Mouse (Mus musculus): ENCODE measurements around the gene Nrip1. TPM values are rescaled to one million over a fixed set of nuclear protein-coding genes. Genes with fewer than 3 reads are reported as not detected.
A peak's percentile ranks its signal among the peaks of the same experiment; 100 is the strongest.

Gene Nrip1
- polyA plus RNA-seq, 1 experiment from 2014 or later = 31.2 TPM

- H3K36me3 ChIP-seq (ENCODE audit: control insufficient read depth, insufficient read depth, low read length) = no peaks in the 10 kb centered on the region
- H3K27me3 ChIP-seq (replicated peaks; ENCODE audit: control insufficient read depth, insufficient read depth, low read length) = no peaks in the 10 kb centered on the region
- H3K4me1 ChIP-seq (ENCODE audit: control insufficient read depth, insufficient read depth, low read length) = peaks cover 3% of the 10 kb centered on the region; the same call in 1 of the 2 replicates
- no peak for ATAC-seq
- WGBS = 89% methylated on average over 3 of the region's 3 CpGs
- no peak overlapping the region for H3K27ac ChIP-seq (ENCODE audit: low read length)
- H3K4me3 ChIP-seq (ENCODE audit: low read length) = no peak overlapping the region
- H3K4me2 ChIP-seq (ENCODE audit: low read depth, low read length) = no peak overlapping the region
- H3K9me3 ChIP-seq (ENCODE audit: control insufficient read depth, low read length) = no peaks in the 10 kb centered on the region
- no peak overlapping the region for H3K9ac ChIP-seq (ENCODE audit: low read depth, low read length)
These were observed 58.0 kb downstream of the Nrip1 start for GRCm38 (mm10) chr16:76315642-76316041.

- Histone ChIP-seq H3K27ac (ENCODE audit: low read length) (no peak overlapping the region), H3K4me2 (ENCODE audit: low read depth, low read length) (no peak overlapping the region), H3K4me3 (ENCODE audit: low read length) (no peak overlapping the region), H3K36me3 (ENCODE audit: control insufficient read depth, insufficient read depth, low read length) (no peaks in the 10 kb centered on the region), H3K9me3 (ENCODE audit: control insufficient read depth, low read length) (no peaks in the 10 kb centered on the region), H3K9ac (ENCODE audit: low read depth, low read length) (no peak overlapping the region), H3K27me3 (replicated peaks; ENCODE audit: control insufficient read depth, insufficient read depth, low read length) (no peaks in the 10 kb centered on the region), H3K4me1 (ENCODE audit: control insufficient read depth, insufficient read depth, low read length) (peaks cover under 1% of the 10 kb centered on the region; the same call in 1 of the 2 replicates)
- 83% methylated on average over 12 of the region's 12 CpGs for WGBS
- peak; percentile 65; the same call in 1 of the 2 replicates for ATAC-seq
These were observed 59.3 kb downstream of the Nrip1 start for GRCm38 (mm10) chr16:76314013-76314950.

GRCm38 (mm10) chr16:76312887-76313420 is 60.7 kb downstream of the Nrip1 start:
- Histone ChIP-seq H3K27me3 (replicated peaks; ENCODE audit: control insufficient read depth, insufficient read depth, low read length) (no peaks in the 10 kb centered on the region), H3K4me2 (ENCODE audit: low read depth, low read length) (no peak overlapping the region), H3K4me3 (ENCODE audit: low read length) (no peak overlapping the region), H3K27ac (ENCODE audit: low read length) (no peak overlapping the region), H3K36me3 (ENCODE audit: control insufficient read depth, insufficient read depth, low read length) (no peaks in the 10 kb centered on the region), H3K4me1 (ENCODE audit: control insufficient read depth, insufficient read depth, low read length) (no peaks in the 10 kb centered on the region), H3K9ac (ENCODE audit: low read depth, low read length) (no peak overlapping the region), H3K9me3 (ENCODE audit: control insufficient read depth, low read length) (no peaks in the 10 kb centered on the region)
- 48% methylated on average over 1 of the region's 1 CpGs for WGBS
- ATAC-seq = no peak

GRCm38 (mm10) chr16:76310791-76311190 is 62.8 kb downstream of the Nrip1 start:
- WGBS = 85% methylated on average over 2 of the region's 2 CpGs
- no peak overlapping the region for H3K9ac ChIP-seq (ENCODE audit: low read depth, low read length)
- peak; percentile 34; the same call in 1 of the 2 replicates for ATAC-seq
- no peaks in the 10 kb centered on the region for H3K27me3 ChIP-seq (replicated peaks; ENCODE audit: control insufficient read depth, insufficient read depth, low read length)
- H3K36me3 ChIP-seq (ENCODE audit: control insufficient read depth, insufficient read depth, low read length) = no peaks in the 10 kb centered on the region
- H3K9me3 ChIP-seq (ENCODE audit: control insufficient read depth, low read length) = no peaks in the 10 kb centered on the region
- no peaks in the 10 kb centered on the region for H3K4me1 ChIP-seq (ENCODE audit: control insufficient read depth, insufficient read depth, low read length)
- no peak overlapping the region for H3K4me2 ChIP-seq (ENCODE audit: low read depth, low read length)
- H3K27ac ChIP-seq (ENCODE audit: low read length) = no peak overlapping the region
- H3K4me3 ChIP-seq (ENCODE audit: low read length) = no peak overlapping the region

- H3K27me3 ChIP-seq (replicated peaks; ENCODE audit: control insufficient read depth, insufficient read depth, low read length) = no peaks in the 10 kb centered on the region
- no peak overlapping the region for H3K4me3 ChIP-seq (ENCODE audit: low read length)
- H3K9me3 ChIP-seq (ENCODE audit: control insufficient read depth, low read length) = no peaks in the 10 kb centered on the region
- no peak for ATAC-seq
- H3K4me1 ChIP-seq (ENCODE audit: control insufficient read depth, insufficient read depth, low read length) = no peaks in the 10 kb centered on the region
- 81% methylated on average over 8 of the region's 8 CpGs for WGBS
- no peak overlapping the region for H3K4me2 ChIP-seq (ENCODE audit: low read depth, low read length)
- no peaks in the 10 kb centered on the region for H3K36me3 ChIP-seq (ENCODE audit: control insufficient read depth, insufficient read depth, low read length)
- H3K27ac ChIP-seq (ENCODE audit: low read length) = no peak overlapping the region
- H3K9ac ChIP-seq (ENCODE audit: low read depth, low read length) = no peak overlapping the region
These were observed 63.3 kb downstream of the Nrip1 start for GRCm38 (mm10) chr16:76310286-76310685.

GRCm38 (mm10) chr16:76309280-76309679 is 64.3 kb downstream of the Nrip1 start:
- H3K4me2 ChIP-seq (ENCODE audit: low read depth, low read length) = no peak overlapping the region
- H3K4me3 ChIP-seq (ENCODE audit: low read length) = no peak overlapping the region
- no peaks in the 10 kb centered on the region for H3K9me3 ChIP-seq (ENCODE audit: control insufficient read depth, low read length)
- no peak for ATAC-seq
- H3K36me3 ChIP-seq (ENCODE audit: control insufficient read depth, insufficient read depth, low read length) = no peaks in the 10 kb centered on the region
- no peaks in the 10 kb centered on the region for H3K27me3 ChIP-seq (replicated peaks; ENCODE audit: control insufficient read depth, insufficient read depth, low read length)
- WGBS = 84% methylated on average over 7 of the region's 7 CpGs
- no peak overlapping the region for H3K27ac ChIP-seq (ENCODE audit: low read length)
- no peaks in the 10 kb centered on the region for H3K4me1 ChIP-seq (ENCODE audit: control insufficient read depth, insufficient read depth, low read length)
- H3K9ac ChIP-seq (ENCODE audit: low read depth, low read length) = no peak overlapping the region

GRCm38 (mm10) chr16:76307039-76307438 is 66.6 kb downstream of the Nrip1 start:
- Histone ChIP-seq H3K9me3 (ENCODE audit: control insufficient read depth, low read length) (no peaks in the 10 kb centered on the region), H3K4me2 (ENCODE audit: low read depth, low read length) (no peak overlapping the region), H3K4me1 (ENCODE audit: control insufficient read depth, insufficient read depth, low read length) (no peaks in the 10 kb centered on the region), H3K27ac (ENCODE audit: low read length) (no peak overlapping the region), H3K36me3 (ENCODE audit: control insufficient read depth, insufficient read depth, low read length) (no peaks in the 10 kb centered on the region), H3K9ac (ENCODE audit: low read depth, low read length) (no peak overlapping the region), H3K4me3 (ENCODE audit: low read length) (no peak overlapping the region), H3K27me3 (replicated peaks; ENCODE audit: control insufficient read depth, insufficient read depth, low read length) (no peaks in the 10 kb centered on the region)
- WGBS = 42% methylated on average over 3 of the region's 3 CpGs
- no peak for ATAC-seq

GRCm38 (mm10) chr16:76306446-76306845 is 67.2 kb downstream of the Nrip1 start:
- Histone ChIP-seq H3K27me3 (replicated peaks; ENCODE audit: control insufficient read depth, insufficient read depth, low read length) (no peaks in the 10 kb centered on the region), H3K4me3 (ENCODE audit: low read length) (no peak overlapping the region), H3K9ac (ENCODE audit: low read depth, low read length) (no peak overlapping the region), H3K4me1 (ENCODE audit: control insufficient read depth, insufficient read depth, low read length) (peaks cover 3% of the 10 kb centered on the region; the same call in 1 of the 2 replicates), H3K9me3 (ENCODE audit: control insufficient read depth, low read length) (no peaks in the 10 kb centered on the region), H3K4me2 (ENCODE audit: low read depth, low read length) (no peak overlapping the region), H3K36me3 (ENCODE audit: control insufficient read depth, insufficient read depth, low read length) (no peaks in the 10 kb centered on the region), H3K27ac (ENCODE audit: low read length) (no peak overlapping the region)
- no peak for ATAC-seq
- 93% methylated on average over 4 of the region's 4 CpGs for WGBS

- 88% methylated on average over 6 of the region's 6 CpGs for WGBS
- no peaks in the 10 kb centered on the region for H3K27me3 ChIP-seq (replicated peaks; ENCODE audit: control insufficient read depth, insufficient read depth, low read length)
- no peaks in the 10 kb centered on the region for H3K36me3 ChIP-seq (ENCODE audit: control insufficient read depth, insufficient read depth, low read length)
- no peak overlapping the region for H3K9ac ChIP-seq (ENCODE audit: low read depth, low read length)
- H3K4me3 ChIP-seq (ENCODE audit: low read length) = no peak overlapping the region
- H3K27ac ChIP-seq (ENCODE audit: low read length) = no peak overlapping the region
- no peaks in the 10 kb centered on the region for H3K9me3 ChIP-seq (ENCODE audit: control insufficient read depth, low read length)
- no peak overlapping the region for H3K4me2 ChIP-seq (ENCODE audit: low read depth, low read length)
- H3K4me1 ChIP-seq (ENCODE audit: control insufficient read depth, insufficient read depth, low read length) = peaks cover 6% of the 10 kb centered on the region; the same call in 1 of the 2 replicates
- ATAC-seq = no peak
These were observed 70.2 kb downstream of the Nrip1 start for GRCm38 (mm10) chr16:76303436-76303835.
